Comparison of ENCODE assay signal across 9 mouse cellular contexts in genomic region chr19:41206041-41206810, GRCm38 (mm10). TPM values are rescaled to one million over a fixed set of nuclear protein-coding genes. Genes with fewer than 3 reads are reported as not detected.
A peak's percentile ranks its signal among the peaks of the same experiment; 100 is the strongest.
DNase-seq lines count a peak whose midpoint lies in the region; ATAC-seq and TF ChIP-seq lines count a peak whose summit lies in the region.
"Had no signal": no experiment of that assay in that cellular context is flagged by ENCODE, and none has a peak within 500 bp of the region (broad histone marks: within the 10 kb centered on the region; RNA-seq: fewer than 3 reads in every experiment).

No protein-coding gene starts in this region.

- no peaks in the 10 kb centered on the region for H3K9me3 ChIP-seq in lung, embryonic 16.5 days (ENCODE audit: control insufficient read depth, low read length)
- no peaks in the 10 kb centered on the region for H3K9me3 ChIP-seq in intestine, embryonic 15.5 days

- WGBS in lung, embryonic 16.5 days = 1% methylated on average over 45 of the region's 46 CpGs
- WGBS in intestine, embryonic 15.5 days = 1% methylated on average over 46 of the region's 46 CpGs
- 2% methylated on average over 46 of the region's 46 CpGs for WGBS in olfactory bulb, adult 2 months

- no peaks in the 10 kb centered on the region for H3K36me3 ChIP-seq in lung, embryonic 16.5 days (ENCODE audit: control insufficient read depth, insufficient read depth, low read length)
- peaks cover 4% of the 10 kb centered on the region for H3K36me3 ChIP-seq in intestine, embryonic 15.5 days

- no peak for DNase-seq in lung, postnatal 36 days
- DNase-seq in cerebellum, postnatal 36 days = no peak
- no peak for DNase-seq in urinary bladder, adult 2 months (ENCODE audit: low spot score)
- DNase-seq in right cerebral cortex, postnatal 4 days = no peak

- H3K4me2 ChIP-seq in lung, embryonic 16.5 days (ENCODE audit: low read depth, low read length) = peak overlapping the region; percentile 82
- peak overlapping the region; percentile 96 for H3K4me2 ChIP-seq in intestine, embryonic 15.5 days (replicated peaks)

- TF ChIP-seq CTCF in embryonic fibroblast, embryonic 13.5 days (IDR thresholded peaks at IDR 0.05; ENCODE audit: borderline replicate concordance, insufficient read depth, low read length) = no peak
- no peak for TF ChIP-seq CTCF in olfactory bulb, adult 2 months (IDR thresholded peaks at IDR 0.05; ENCODE audit: insufficient read depth, low read depth, low read length)

- H3K27me3 ChIP-seq in lung, embryonic 16.5 days (ENCODE audit: control insufficient read depth, insufficient read depth, low read depth, low read length) = peaks cover 32% of the 10 kb centered on the region
- peaks cover 33% of the 10 kb centered on the region for H3K27me3 ChIP-seq in intestine, embryonic 15.5 days (replicated peaks)

- peak; percentile 16; the same call in 1 of the 2 replicates for ATAC-seq in lung, embryonic 16.5 days (ENCODE audit: low read depth)
- peak; percentile 35 for ATAC-seq in intestine, embryonic 15.5 days

- H3K4me1 ChIP-seq in lung, embryonic 16.5 days (replicated peaks; ENCODE audit: control insufficient read depth, insufficient read depth, low read length) = peaks cover 18% of the 10 kb centered on the region
- H3K4me1 ChIP-seq in embryonic fibroblast, embryonic 13.5 days (ENCODE audit: control insufficient read depth, insufficient read depth, low read length) = no peaks in the 10 kb centered on the region; the same call in 1 of the 2 replicates
- peaks cover 14% of the 10 kb centered on the region for H3K4me1 ChIP-seq in intestine, embryonic 15.5 days (replicated peaks)
- H3K4me1 ChIP-seq in olfactory bulb, adult 2 months (ENCODE audit: control insufficient read depth, insufficient read depth, low read length) = peaks cover 15% of the 10 kb centered on the region

- TF ChIP-seq POLR2A in embryonic fibroblast, embryonic 13.5 days (IDR thresholded peaks at IDR 0.05; ENCODE audit: low read depth, low read length) = no peak
- no peak for TF ChIP-seq POLR2A in olfactory bulb, adult 2 months (IDR thresholded peaks at IDR 0.05; ENCODE audit: insufficient read depth, low read depth, low read length)

- H3K27ac ChIP-seq in lung, embryonic 16.5 days (ENCODE audit: low read length) = no peak overlapping the region
- no peak overlapping the region for H3K27ac ChIP-seq in embryonic fibroblast, embryonic 13.5 days (ENCODE audit: insufficient read depth, low read length)
- no peak overlapping the region for H3K27ac ChIP-seq in intestine, embryonic 15.5 days
- no peak overlapping the region for H3K27ac ChIP-seq in olfactory bulb, adult 2 months (ENCODE audit: insufficient read depth, low read depth, low read length)
- H3K27ac ChIP-seq: macrophage had no signal

- peak overlapping the region; percentile 40 for H3K9ac ChIP-seq in lung, embryonic 16.5 days (ENCODE audit: low read length)
- peak overlapping the region; percentile 27 for H3K9ac ChIP-seq in intestine, embryonic 15.5 days

- H3K4me3 ChIP-seq in lung, embryonic 16.5 days (ENCODE audit: low read length) = peak overlapping the region; percentile 44
- peak overlapping the region; percentile 0; the same call in 1 of the 2 replicates for H3K4me3 ChIP-seq in embryonic fibroblast, embryonic 13.5 days (ENCODE audit: insufficient read depth, low read length)
- H3K4me3 ChIP-seq in intestine, embryonic 15.5 days (replicated peaks) = peak overlapping the region; percentile 36
- peak overlapping the region; percentile 24 for H3K4me3 ChIP-seq in olfactory bulb, adult 2 months (ENCODE audit: insufficient read depth, low read depth, low read length)

RNA-seq across cellular contexts. Expression of gene Tll2, which starts 0.4 kb away (rescaled TPM):
- not detected in 2 replicates for polyA plus RNA-seq in lung, embryonic 16.5 days (2015; fragmentation: Nextera tagmentation; extraction: Ambion mirVana)
- not detected in 2 replicates for polyA plus RNA-seq in embryonic fibroblast, embryonic 13.5 days (2011; ENCODE audit: insufficient read length, low read depth, missing spikeins)
- 0.04 and 0.09 TPM in 2 replicates for polyA plus RNA-seq in intestine, embryonic 15.5 days (2015; fragmentation: Nextera tagmentation; extraction: Ambion mirVana)
- not detected in 2 replicates for polyA plus RNA-seq in olfactory bulb, adult 2 months (2012; ENCODE audit: insufficient read depth, insufficient read length, low replicate concordance, missing spikeins)
- polyA plus RNA-seq in urinary bladder, adult 2 months (2012; rRNA removed) = 0.09 and 0.18 TPM in 2 replicates
- polyA plus RNA-seq: macrophage had no signal

RNA-seq across cellular contexts. Expression of gene Tm9sf3, which starts 57.6 kb away (rescaled TPM):
- polyA plus RNA-seq in lung, embryonic 16.5 days (2015; fragmentation: Nextera tagmentation; extraction: Ambion mirVana) = 133 and 135 TPM in 2 replicates
- 269 and 273 TPM in 2 replicates for polyA plus RNA-seq in embryonic fibroblast, embryonic 13.5 days (2011; ENCODE audit: insufficient read length, low read depth, missing spikeins)
- polyA plus RNA-seq in intestine, embryonic 15.5 days (2015; fragmentation: Nextera tagmentation; extraction: Ambion mirVana) = 151 and 167 TPM in 2 replicates
- 56.4 and 131 TPM in 2 replicates for polyA plus RNA-seq in olfactory bulb, adult 2 months (2012; ENCODE audit: insufficient read depth, insufficient read length, low replicate concordance, missing spikeins)
- polyA plus RNA-seq in urinary bladder, adult 2 months (2012; rRNA removed) = 130 and 138 TPM in 2 replicates
